Mouse (Mus musculus) heart, postnatal 0 days (tissue): Measurements from ENCODE around the gene Ccdc124. TPM values are rescaled to one million over a fixed set of nuclear protein-coding genes. Genes with fewer than 3 reads are reported as not detected.

Experiments used
- ATAC-seq: fragments of 200-750 bp; cut with Nextera tagmentation; 2 replicates; pipeline ENCODE4 v1.8.0; 2017; ENCODE audit warnings: low read depth, moderate number of reproducible peaks, moderate library complexity; ENCODE audit not compliant: insufficient read depth
- DNase-seq: peaks from one replicate; pipeline ENCODE4 v3.0.0-alpha.2; 2016; ENCODE audit warnings: low spot score
- H3K27ac ChIP-seq: fragments of 300-500 bp; sonication (generic); 2 replicates; pipeline ENCODE4 v1.5.1; 2014; ENCODE audit warnings: low read depth, mild to moderate bottlenecking
- H3K27me3 ChIP-seq: fragments of 300-500 bp; sonication (generic); 2 replicates; pipeline ENCODE4 v1.6.1; 2014; ENCODE audit warnings: low read length, mixed read lengths; ENCODE audit not compliant: control insufficient read depth, insufficient read depth
- H3K36me3 ChIP-seq: fragments of 300-500 bp; sonication (generic); replicated peaks from 2 replicates; pipeline ENCODE4 v1.6.1; 2014; ENCODE audit warnings: low read length, mixed read lengths; ENCODE audit not compliant: control insufficient read depth, insufficient read depth
- H3K4me1 ChIP-seq: fragments of 300-500 bp; sonication (generic); 2 replicates; pipeline ENCODE4 v1.6.1; 2014; ENCODE audit warnings: antibody characterized with exemption; ENCODE audit not compliant: control insufficient read depth, insufficient read depth
- H3K4me2 ChIP-seq: fragments of 300-500 bp; sonication (generic); 2 replicates; pipeline ENCODE4 v1.6.1; 2014; ENCODE audit warnings: low read depth, mild to moderate bottlenecking, low read length, moderate library complexity
- H3K4me3 ChIP-seq: fragments of 300-500 bp; sonication (generic); 2 replicates; pipeline ENCODE4 v1.5.1; 2014; ENCODE audit warnings: low read depth, low read length
- H3K9ac ChIP-seq: fragments of 300-500 bp; sonication (generic); replicated peaks from 2 replicates; pipeline ENCODE4 v1.6.1; 2014; ENCODE audit warnings: low read depth, low read length, mixed read lengths
- H3K9me3 ChIP-seq: fragments of 300-500 bp; sonication (generic); replicated peaks from 2 replicates; pipeline ENCODE4 v1.6.1; 2016; ENCODE audit warnings: low read length; ENCODE audit not compliant: control insufficient read depth
- CTCF ChIP-seq: IDR thresholded peaks from 2 replicates; pipeline ENCODE4 v1.5.1; 2016; ENCODE audit warnings: antibody characterized with exemption, control low read depth, low read depth
- EP300 ChIP-seq: IDR thresholded peaks from 2 replicates; pipeline ENCODE4 v1.6.1; 2016; ENCODE audit warnings: antibody characterized with exemption, low read depth
- WGBS: fragments of 180-500 bp; shearing (Covaris S2); extraction: QIAGEN DNeasy Blood & Tissue Kit; methylation state at CpG from one replicate; pipeline ENCODE4 v1.1.7; 2014; 5-methylcytosine and 5-hydroxymethylcytosine counted together
- polyA plus RNA-seq: library from polyadenylated mRNA; unstranded; fragments of >200 nt; fragmentation: Nextera tagmentation; extraction: Ambion mirVana; gene quantifications from 2 replicates; pipeline ENCODE4 v1.2.1, GENCODE M21; 2015
- total RNA-seq: library from RNA; depleted of rRNA; stranded (reverse); fragments of >200 nt; gene quantifications from 2 replicates; pipeline ENCODE4 v1.2.3, GENCODE M21; 2014; ENCODE audit warnings: low replicate concordance

Gene Ccdc124
- total and polyA plus RNA-seq, 2 experiments from 2014 or later = 12.6 to 77.9 TPM

GRCm38 (mm10) chr8:70903112-70903511 lies 29.4 kb upstream of the Ccdc124 start:
- TF ChIP-seq EP300 = no peak
- no peak for TF ChIP-seq CTCF
- no peak for DNase-seq
- Histone ChIP-seq H3K9ac (no peak overlapping the region), H3K4me2 (no peak overlapping the region), H3K27me3 (no peaks in the 10 kb centered on the region), H3K4me3 (no peak overlapping the region), H3K27ac (no peak overlapping the region), H3K36me3 (no peaks in the 10 kb centered on the region), H3K4me1 (peaks cover 23% of the 10 kb centered on the region), H3K9me3 (no peaks in the 10 kb centered on the region)
- no peak for ATAC-seq
- WGBS = 40% methylated on average over 4 of the region's 4 CpGs

GRCm38 (mm10) chr8:70902211-70902610 lies 28.5 kb upstream of the Ccdc124 start:
- DNase-seq (no peak), ATAC-seq (no peak)
- peaks cover 17% of the 10 kb centered on the region for H3K4me1 ChIP-seq
- no peak overlapping the region for H3K4me2 ChIP-seq
- H3K9me3 ChIP-seq = no peaks in the 10 kb centered on the region
- H3K4me3 ChIP-seq = no peak overlapping the region
- TF ChIP-seq CTCF = no peak
- no peak for TF ChIP-seq EP300
- no peaks in the 10 kb centered on the region for H3K27me3 ChIP-seq
- WGBS = 30% methylated on average over 5 of the region's 5 CpGs
- no peaks in the 10 kb centered on the region for H3K36me3 ChIP-seq
- H3K27ac ChIP-seq = no peak overlapping the region
- H3K9ac ChIP-seq = no peak overlapping the region

DNA sequence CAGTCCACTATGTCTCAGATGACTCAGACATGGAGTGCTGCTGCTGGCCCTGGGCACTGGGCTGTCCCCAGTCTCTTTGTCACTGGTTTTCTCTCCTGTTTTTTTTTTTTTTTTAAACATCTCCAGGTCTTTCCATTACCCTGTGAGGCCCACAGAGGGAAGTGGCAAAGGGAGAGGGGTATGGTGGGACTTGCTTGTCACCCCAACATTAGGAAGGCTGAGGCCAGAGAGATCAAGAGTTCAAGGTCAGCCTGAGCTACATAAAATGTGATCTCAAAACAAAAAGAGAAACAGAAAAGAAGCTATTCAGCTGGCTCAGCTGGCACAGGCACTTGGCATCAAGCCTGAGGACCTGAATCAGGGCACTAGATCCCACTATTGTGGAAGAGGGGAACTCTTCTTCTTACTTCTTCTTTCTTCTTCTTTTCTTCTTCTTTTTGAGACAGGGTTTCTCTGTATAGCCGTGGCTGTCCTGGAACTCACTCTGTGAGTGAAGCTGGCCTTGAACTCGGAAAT lies 27.2 kb upstream of the Ccdc124 start:
- ATAC-seq (no peak), DNase-seq (no peak)
- H3K4me3 ChIP-seq = no peak overlapping the region
- H3K4me1 ChIP-seq = peaks cover 13% of the 10 kb centered on the region
- H3K36me3 ChIP-seq = no peaks in the 10 kb centered on the region; the same call in 1 of the 2 replicates
- no peak overlapping the region for H3K27ac ChIP-seq
- H3K9ac ChIP-seq = no peak overlapping the region
- WGBS = 53% methylated on average over 2 of the region's 2 CpGs
- H3K4me2 ChIP-seq = no peak overlapping the region
- TF ChIP-seq CTCF (no peak), EP300 (no peak)
- no peaks in the 10 kb centered on the region for H3K27me3 ChIP-seq
- no peaks in the 10 kb centered on the region for H3K9me3 ChIP-seq

- no peak overlapping the region for H3K9ac ChIP-seq
- peaks cover 17% of the 10 kb centered on the region for H3K36me3 ChIP-seq
- DNase-seq = no peak
- H3K4me2 ChIP-seq = no peak overlapping the region
- H3K9me3 ChIP-seq = no peaks in the 10 kb centered on the region
- H3K4me3 ChIP-seq = no peak overlapping the region
- no peak overlapping the region for H3K27ac ChIP-seq
- no peak for ATAC-seq
- H3K27me3 ChIP-seq = no peaks in the 10 kb centered on the region
- WGBS = 87% methylated on average over 2 of the region's 2 CpGs
- H3K4me1 ChIP-seq = peaks cover 6% of the 10 kb centered on the region
- TF ChIP-seq EP300 (no peak), CTCF (no peak)
Measured at GRCm38 (mm10) chr8:70899226-70899625, 25.5 kb upstream of the Ccdc124 start.

- Histone ChIP-seq H3K9ac (no peak overlapping the region), H3K27me3 (no peaks in the 10 kb centered on the region), H3K4me3 (no peak overlapping the region), H3K4me1 (peaks cover 6% of the 10 kb centered on the region), H3K9me3 (no peaks in the 10 kb centered on the region), H3K27ac (no peak overlapping the region), H3K36me3 (peaks cover 21% of the 10 kb centered on the region), H3K4me2 (no peak overlapping the region)
- no peak for DNase-seq
- TF ChIP-seq CTCF = no peak
- TF ChIP-seq EP300 = no peak
- WGBS = 53% methylated on average over 2 of the region's 2 CpGs
- no peak for ATAC-seq
Measured at GRCm38 (mm10) chr8:70898661-70899198, 25.0 kb upstream of the Ccdc124 start.
